Mouse (Mus musculus): ENCODE results near the gene Igsf10. TPM values are rescaled to one million over a fixed set of nuclear protein-coding genes. Genes with fewer than 3 reads are reported as not detected.

Igsf10 gene
- total RNA-seq (2023) = 0.06 TPM

DNA sequence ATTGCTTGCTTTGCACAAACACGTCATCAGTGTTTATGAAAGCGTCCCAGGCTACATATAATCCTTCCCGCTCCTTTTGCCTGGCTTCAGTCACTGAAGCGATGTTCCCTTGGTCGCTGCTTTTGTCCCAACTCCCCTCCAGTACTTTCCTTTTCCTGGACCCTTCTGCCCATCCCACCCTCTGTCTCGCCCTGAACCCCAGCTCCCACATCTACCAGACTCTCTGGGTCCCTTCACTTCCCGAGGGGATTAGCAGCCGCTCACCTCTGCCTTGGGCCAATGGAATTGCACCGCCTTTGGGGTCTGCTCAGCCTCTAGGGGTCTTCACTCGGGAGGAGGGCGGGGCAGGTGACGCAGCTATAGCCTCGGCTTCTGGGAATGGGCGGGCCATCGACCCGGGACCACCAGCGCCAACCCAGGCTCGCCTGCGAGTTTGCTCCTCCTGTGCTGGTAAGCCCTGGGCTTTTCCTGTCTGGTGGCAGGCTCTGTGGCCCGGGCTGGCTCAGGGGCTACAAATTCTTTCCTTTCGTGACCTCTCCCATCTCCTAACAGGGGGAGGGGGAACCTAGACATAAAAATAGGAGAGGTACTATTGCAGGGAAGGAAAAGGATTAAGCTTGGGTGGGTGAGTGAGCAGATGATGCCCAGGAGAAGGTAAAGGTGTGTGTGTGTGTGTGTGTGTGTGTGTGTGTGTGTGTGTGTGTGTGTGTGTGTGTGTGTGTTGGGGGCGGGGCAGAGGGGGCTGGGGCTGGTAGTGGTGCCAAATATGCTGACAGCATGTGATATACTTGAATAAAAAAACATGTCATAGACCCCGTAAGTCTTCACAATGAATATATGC is at the start of gene Igsf10:
Gene Igsf10 (minus strand): TSS at position 330 of the 841 bp plus-strand sequence.

Other genes starting within 250 kb of the Igsf10 start
- 51.7 TPM for gene Gpr171, start 242.6 kb downstream of the Igsf10 start, total RNA-seq (2023)
- gene P2ry14, start 190.8 kb downstream of the Igsf10 start, total RNA-seq (2023) = 6.9 TPM
- not detected for gene Gpr87, start 149.3 kb downstream of the Igsf10 start, total RNA-seq (2023)
- 1.3 TPM for gene P2ry13, start 133.5 kb downstream of the Igsf10 start, total RNA-seq (2023)
- 2.1 TPM for gene P2ry12, start 81.5 kb downstream of the Igsf10 start, total RNA-seq (2023)

All from CD4-positive naive resting alpha-beta T cell, adult 76 days (primary cell).